Mouse (Mus musculus) CD8-positive naive resting alpha-beta T cell, adult 2 months (primary cell): Measurements from ENCODE around the gene Rgs9bp.
"Not testable (repeated sequence)": the region's sequence is repeated elsewhere in the genome, so short reads cannot be mapped to it uniquely, and the experiment has no call there.

Source experiments
- DNase-seq, 2 experiments: peaks; one replicate each; pipeline ENCODE4 v3.0.0; 2022; ENCODE audit warnings: low read depth in 2 of 2, low spot score in 2 of 2

The Rgs9bp gene

GRCm38 (mm10) chr7:35535750-35536512 is 49.5 kb downstream of the Rgs9bp start:
- no peak for DNase-seq

GRCm38 (mm10) chr7:35530544-35530943 is 54.8 kb downstream of the Rgs9bp start:
- DNase-seq, result not testable (repeated sequence)

DNA sequence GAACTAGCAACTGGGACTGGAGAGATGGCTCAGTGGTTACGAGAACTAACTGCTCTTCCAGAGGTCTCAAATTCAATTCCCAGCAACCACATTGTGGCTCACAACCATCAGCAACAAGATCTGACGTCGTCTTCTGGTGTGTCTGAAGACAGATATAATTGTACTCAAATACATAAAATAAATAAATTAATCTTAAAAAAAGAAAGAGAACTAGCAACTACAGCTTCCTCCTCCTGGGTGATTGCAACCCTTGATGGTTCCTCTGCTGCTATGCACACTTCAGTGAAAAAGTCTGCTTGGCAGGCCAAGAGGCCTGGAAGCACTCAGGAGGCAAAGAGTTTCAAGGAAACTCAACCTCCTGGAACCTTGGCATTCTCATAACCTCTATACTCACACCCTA is 55.4 kb downstream of the Rgs9bp start:
- no peak for DNase-seq
